Comparison of ENCODE assay signal across 8 mouse cellular contexts in the genomic region with DNA sequence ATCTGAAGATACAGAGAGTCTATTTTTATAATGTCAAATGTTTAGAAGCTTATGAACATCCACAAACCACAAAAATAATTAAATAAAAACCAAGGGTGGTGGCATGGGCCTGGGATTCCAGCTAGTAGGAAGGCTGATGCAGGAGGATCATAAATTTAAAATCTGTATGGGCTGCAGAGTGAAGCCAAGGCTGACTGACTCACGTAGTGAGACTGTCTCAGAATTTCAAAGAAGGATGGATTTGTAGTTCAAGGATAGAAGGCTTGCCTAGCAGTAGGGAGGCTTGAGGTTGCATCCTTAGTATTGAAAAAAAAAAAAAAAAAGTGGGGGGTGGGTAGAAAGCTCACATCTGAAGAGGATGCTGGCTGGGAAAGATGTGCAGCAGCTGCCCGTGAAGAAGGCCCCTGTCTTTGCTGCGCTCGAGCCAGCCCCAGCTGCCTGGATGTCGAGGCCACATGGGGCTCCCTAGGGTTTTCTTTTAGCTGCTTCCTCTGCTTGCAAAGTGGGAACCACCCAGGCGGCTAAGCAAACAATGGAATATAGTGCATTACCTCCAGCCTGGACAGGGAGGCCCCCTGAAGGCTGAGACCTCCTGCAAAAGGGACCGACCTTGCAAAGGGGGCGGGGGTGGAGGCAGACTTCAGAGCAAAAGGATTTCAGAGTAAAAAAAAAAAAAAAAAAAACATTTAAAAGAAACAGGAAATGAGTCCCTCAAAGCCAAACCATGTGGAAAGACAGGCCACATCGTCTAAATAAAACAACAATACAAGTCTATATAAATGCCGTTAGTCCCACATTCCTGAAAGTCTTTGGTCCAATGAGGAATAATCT.
A peak's percentile ranks its signal among the peaks of the same experiment; 100 is the strongest.
DNase-seq lines count a peak whose midpoint lies in the region; ATAC-seq and TF ChIP-seq lines count a peak whose summit lies in the region.

No protein-coding gene starts in this region.

- no peak for ATAC-seq in intestine, postnatal 0 days
- no peak for ATAC-seq in stomach, postnatal 0 days (ENCODE audit: low FRiP score, low TSS enrichment)

- H3K27me3 ChIP-seq in intestine, postnatal 0 days (replicated peaks; ENCODE audit: control insufficient read depth, insufficient read depth, low read length), result no peaks in the 10 kb centered on the region
- H3K27me3 ChIP-seq in stomach, postnatal 0 days (ENCODE audit: control insufficient read depth, insufficient read depth, low read length), result no peaks in the 10 kb centered on the region

- TF ChIP-seq CTCF in intestine, postnatal 0 days (IDR thresholded peaks at IDR 0.05; ENCODE audit: low read depth), result no peak
- no peak for TF ChIP-seq CTCF in stomach, postnatal 0 days (IDR thresholded peaks at IDR 0.05; ENCODE audit: low read depth)

- peak overlapping the region; percentile 28; the same call in 1 of the 2 replicates for H3K27ac ChIP-seq in intestine, postnatal 0 days (ENCODE audit: low read depth, low read length)
- H3K27ac ChIP-seq in macrophage, result peak overlapping the region; percentile 65
- H3K27ac ChIP-seq in stomach, postnatal 0 days (replicated peaks), result peak overlapping the region; percentile 46

- H3K9ac ChIP-seq in intestine, postnatal 0 days (ENCODE audit: low read depth, low read length), result no peak overlapping the region
- no peak overlapping the region for H3K9ac ChIP-seq in stomach, postnatal 0 days (ENCODE audit: low read length)

- peak; percentile 18 to 33 for DNase-seq in layer of hippocampus, postnatal 14 days (ENCODE audit: low spot score in 2 of 2)
- DNase-seq in layer of hippocampus, adult 9-10 months (ENCODE audit: low spot score), result no peak
- peak; percentile 56 for DNase-seq in adrenal gland, adult 8-10 months
- peak; percentile 80 for DNase-seq in gastrocnemius, postnatal 14 days
- peak; percentile 34 for DNase-seq in stomach, postnatal 0 days (ENCODE audit: low spot score)
- no peak for DNase-seq in natural killer cell, adult 2 months (ENCODE audit: low spot score in 2 of 2)

- H3K9me3 ChIP-seq in intestine, postnatal 0 days (ENCODE audit: control insufficient read depth), result no peaks in the 10 kb centered on the region
- no peaks in the 10 kb centered on the region for H3K9me3 ChIP-seq in stomach, postnatal 0 days (ENCODE audit: control insufficient read depth, low read length)

- no peak for TF ChIP-seq EP300 in stomach, postnatal 0 days (optimal IDR thresholded peaks at IDR 0.05)

- intact Hi-C loops in gastrocnemius, postnatal 14 days (cut with DNase I; ENCODE audit: low total_unique reads), result no loop called here

- H3K36me3 ChIP-seq in intestine, postnatal 0 days (ENCODE audit: control insufficient read depth, insufficient read depth), result no peaks in the 10 kb centered on the region
- H3K36me3 ChIP-seq in macrophage (ENCODE audit: inconsistent target), result no peaks in the 10 kb centered on the region
- H3K36me3 ChIP-seq in stomach, postnatal 0 days (ENCODE audit: control insufficient read depth, insufficient read depth, low read length), result no peaks in the 10 kb centered on the region

- no peak overlapping the region for H3K4me2 ChIP-seq in intestine, postnatal 0 days (replicated peaks; ENCODE audit: low read depth)
- no peak overlapping the region for H3K4me2 ChIP-seq in stomach, postnatal 0 days (replicated peaks; ENCODE audit: low read depth)

- no peak overlapping the region for H3K4me3 ChIP-seq in intestine, postnatal 0 days (ENCODE audit: low read depth, low read length)
- H3K4me3 ChIP-seq in macrophage (ENCODE audit: inconsistent target), result no peak overlapping the region
- H3K4me3 ChIP-seq in stomach, postnatal 0 days (ENCODE audit: low read depth, low read length), result no peak overlapping the region

- H3K4me1 ChIP-seq in intestine, postnatal 0 days (replicated peaks; ENCODE audit: control insufficient read depth, insufficient read depth, low read length), result no peaks in the 10 kb centered on the region
- 0 out of 2 replicates have a peak, but pooled peaks cover 4% of the 10 kb centered on the region for H3K4me1 ChIP-seq in stomach, postnatal 0 days (replicated peaks; ENCODE audit: control insufficient read depth, insufficient read depth)

- WGBS in intestine, postnatal 0 days, result 12% methylated on average over 10 of the region's 10 CpGs
- 20% methylated on average over 8 of the region's 10 CpGs for WGBS in macrophage (ENCODE audit: missing documents)
- whole genome bisulfite sequencing in stomach, postnatal 0 days, result 16% methylated on average over 10 of the region's 10 CpGs

- peaks cover under 1% of the 10 kb centered on the region; the same call in 1 of the 2 replicates for H3K79me2 ChIP-seq in macrophage (ENCODE audit: inconsistent target)

Comparison
In these comparisons a context has a peak if more than half of its experiments do, and no peak if none do; other contexts are left out.
1. DNase-seq: peak in layer of hippocampus, postnatal 14 days (2 of 2), adrenal gland, adult 8-10 months (single experiment), gastrocnemius, postnatal 14 days (single experiment) and stomach, postnatal 0 days (single experiment); none in layer of hippocampus, adult 9-10 months (single experiment) and natural killer cell, adult 2 months (0 of 2).
2. Peak in every context shown above with its lines, with median percentiles within 50 percentile points of each other: H3K27ac ChIP-seq.